Mouse (Mus musculus): ENCODE measurements around the gene Gm13275. TPM values are rescaled to one million over a fixed set of nuclear protein-coding genes. Genes with fewer than 3 reads are reported as not detected.

The Gm13275 gene
- polyA plus RNA-seq, 1 experiment, result 0.12 TPM

Other genes with a start within 250 kb of the Gm13275 start
- gene Ifna15, start 236.2 kb upstream of the Gm13275 start, polyA plus RNA-seq (2012; rRNA removed), result not detected in 2 replicates
- gene Ifna14, start 222.7 kb upstream of the Gm13275 start, polyA plus RNA-seq (2012; rRNA removed), result not detected in 2 replicates
- gene Ifna9, start 202.1 kb upstream of the Gm13275 start, polyA plus RNA-seq (2012; rRNA removed), result not detected in 2 replicates
- not detected in 2 replicates for gene Ifna12, start 191.1 kb upstream of the Gm13275 start, polyA plus RNA-seq (2012; rRNA removed)
- not detected in 2 replicates for gene C87499, start 160.1 kb upstream of the Gm13275 start, polyA plus RNA-seq (2012; rRNA removed)
- gene Ifna13, start 150.0 kb upstream of the Gm13275 start, polyA plus RNA-seq (2012; rRNA removed), result not detected in 2 replicates
- gene Ifna16, start 117.6 kb upstream of the Gm13275 start, polyA plus RNA-seq (2012; rRNA removed), result not detected in 2 replicates
- not detected in 2 replicates for gene Ifna2, start 110.6 kb upstream of the Gm13275 start, polyA plus RNA-seq (2012; rRNA removed)
- 0.06 TPM in 2 replicates for gene Ifnab, start 103.1 kb upstream of the Gm13275 start, polyA plus RNA-seq (2012; rRNA removed)
- 0.11 and 0.25 TPM in 2 replicates for gene Gm26566, start 72.7 kb upstream of the Gm13275 start, polyA plus RNA-seq (2012; rRNA removed)
- gene Klhl9, start 72.0 kb upstream of the Gm13275 start, polyA plus RNA-seq (2012; rRNA removed), result 46.1 and 65.0 TPM in 2 replicates
- not detected in 2 replicates for gene Gm13271, start 39.6 kb upstream of the Gm13275 start, polyA plus RNA-seq (2012; rRNA removed)
- gene Gm13283, start 34.4 kb upstream of the Gm13275 start, polyA plus RNA-seq (2012; rRNA removed), result 0.05 and 0.10 TPM in 2 replicates
- gene Gm13290, start 20.7 kb upstream of the Gm13275 start, polyA plus RNA-seq (2012; rRNA removed), result not detected in 2 replicates
- gene Gm13289, start 17.6 kb upstream of the Gm13275 start, polyA plus RNA-seq (2012; rRNA removed), result not detected in 2 replicates
- gene Gm13272, start 14.6 kb upstream of the Gm13275 start, polyA plus RNA-seq (2012; rRNA removed), result not detected in 2 replicates
- 0.05 and 0.10 TPM in 2 replicates for gene Ifnz, start 12.4 kb upstream of the Gm13275 start, polyA plus RNA-seq (2012; rRNA removed)
- gene Gm13276, start 8.8 kb upstream of the Gm13275 start, polyA plus RNA-seq (2012; rRNA removed), result not detected in 2 replicates
- not detected in 2 replicates for gene Gm13277, start 5.9 kb upstream of the Gm13275 start, polyA plus RNA-seq (2012; rRNA removed)
- gene Gm13278, start 2.9 kb upstream of the Gm13275 start, polyA plus RNA-seq (2012; rRNA removed), result not detected in 2 replicates
- not detected in 2 replicates for gene Gm13279, start 2.9 kb downstream of the Gm13275 start, polyA plus RNA-seq (2012; rRNA removed)
- gene Gm13285, start 5.2 kb downstream of the Gm13275 start, polyA plus RNA-seq (2012; rRNA removed), result not detected in 2 replicates
- 0.12 TPM in 1 of 2 replicates, not detected in the other for gene Gm13287, start 8.8 kb downstream of the Gm13275 start, polyA plus RNA-seq (2012; rRNA removed)
- gene Gm13288, start 11.0 kb downstream of the Gm13275 start, polyA plus RNA-seq (2012; rRNA removed), result 0.01 and 0.02 TPM in 2 replicates
- gene Ifna7, start 21.7 kb downstream of the Gm13275 start, polyA plus RNA-seq (2012; rRNA removed), result not detected in 2 replicates
- not detected in 2 replicates for gene Ifna11, start 25.5 kb downstream of the Gm13275 start, polyA plus RNA-seq (2012; rRNA removed)
- gene Ifna6, start 32.9 kb downstream of the Gm13275 start, polyA plus RNA-seq (2012; rRNA removed), result not detected in 2 replicates
- not detected in 2 replicates for gene Ifna5, start 41.0 kb downstream of the Gm13275 start, polyA plus RNA-seq (2012; rRNA removed)
- not detected in 2 replicates for gene Ifna4, start 47.4 kb downstream of the Gm13275 start, polyA plus RNA-seq (2012; rRNA removed)
- not detected in 2 replicates for gene Ifna1, start 55.6 kb downstream of the Gm13275 start, polyA plus RNA-seq (2012; rRNA removed)
- not detected in 2 replicates for gene Ifne, start 85.7 kb downstream of the Gm13275 start, polyA plus RNA-seq (2012; rRNA removed)